Mouse (Mus musculus): Measurements from ENCODE around the gene Exosc2. TPM values are rescaled to one million over a fixed set of nuclear protein-coding genes. Genes with fewer than 3 reads are reported as not detected.

Exosc2 gene
- 42.8 and 47.2 TPM in 2 replicates for polyA plus RNA-seq (2014; fragmentation: Nextera tagmentation; extraction: Ambion mirVana)

DNA sequence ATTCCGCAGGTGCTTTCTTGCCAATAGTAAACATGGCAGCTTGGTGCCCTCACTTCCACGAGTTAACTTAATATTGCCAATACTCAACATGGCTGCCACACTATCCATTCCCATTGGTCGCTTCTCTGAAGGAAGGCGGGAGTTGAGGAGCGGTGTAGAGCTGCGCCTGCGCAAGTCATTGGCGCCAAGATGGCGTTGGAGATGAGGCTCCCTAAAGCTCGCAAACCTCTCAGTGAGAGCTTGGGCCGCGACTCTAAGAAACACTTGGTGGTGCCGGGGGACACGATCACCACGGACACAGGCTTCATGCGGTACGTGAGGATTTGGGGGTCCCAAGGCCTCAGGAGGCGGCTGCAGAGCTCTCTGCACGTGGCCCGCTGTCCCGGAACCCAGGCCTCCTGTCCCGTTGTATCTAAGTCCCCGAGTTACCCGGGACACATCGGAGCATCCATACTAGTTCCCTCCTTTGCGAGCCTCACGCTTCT lies at the start of gene Exosc2:
Gene Exosc2 (plus strand): TSS at position 165 of the 485 bp plus-strand sequence.
- ATAC-seq (replicated peaks; ENCODE audit: insufficient number of reproducible peaks, low FRiP score, low TSS enrichment), result peak; percentile 93
- no peaks in the 10 kb centered on the region for H3K27me3 ChIP-seq (ENCODE audit: control insufficient read depth, insufficient read depth, low read length)
- H3K4me1 ChIP-seq (ENCODE audit: control insufficient read depth, insufficient read depth, low read length), result peaks cover 7% of the 10 kb centered on the region
- H3K9ac ChIP-seq (ENCODE audit: low read depth, low read length), result peak within 1 kb of the TSS; percentile 84
- 1% methylated on average over 27 of the region's 27 CpGs for WGBS (ENCODE audit: insufficient replicate concordance)
- H3K36me3 ChIP-seq (ENCODE audit: control insufficient read depth, insufficient read depth, low read length), result peaks cover 15% of the 10 kb centered on the region
- H3K9me3 ChIP-seq (replicated peaks; ENCODE audit: control insufficient read depth, low read length), result no peaks in the 10 kb centered on the region
- H3K4me3 ChIP-seq (ENCODE audit: low read depth, low read length), result peak within 1 kb of the TSS; percentile 65
- H3K4me2 ChIP-seq, result peak within 1 kb of the TSS; percentile 91
- peak within 1 kb of the TSS; percentile 42; the same call in 1 of the 2 replicates for H3K27ac ChIP-seq (ENCODE audit: low read depth, low read length)

DNA sequence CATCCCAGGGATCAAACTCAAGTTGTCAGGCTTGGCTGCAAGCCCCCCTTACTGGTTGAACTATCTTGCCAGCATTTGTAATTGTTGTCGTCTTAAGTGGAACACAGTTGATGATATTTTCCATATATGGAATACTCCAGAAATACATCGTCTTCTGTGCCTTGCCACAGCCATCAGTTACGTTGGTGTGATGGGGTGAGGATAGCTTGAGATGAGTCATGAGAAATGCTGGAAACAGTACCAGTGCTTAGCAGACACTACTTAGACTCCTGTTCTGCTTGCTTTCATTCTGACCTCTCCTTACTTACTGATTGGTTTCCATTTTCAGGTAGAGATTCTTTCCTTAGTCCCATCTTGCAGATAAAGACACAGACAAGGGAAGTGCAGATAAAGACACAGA lies 37.0 kb upstream of the Exosc2 start:
- H3K9me3 ChIP-seq (replicated peaks; ENCODE audit: control insufficient read depth, low read length), result no peaks in the 10 kb centered on the region
- H3K27me3 ChIP-seq (ENCODE audit: control insufficient read depth, insufficient read depth, low read length), result peaks cover 77% of the 10 kb centered on the region
- no peak overlapping the region for H3K4me3 ChIP-seq (ENCODE audit: low read depth, low read length)
- H3K9ac ChIP-seq (ENCODE audit: low read depth, low read length), result no peak overlapping the region
- WGBS (ENCODE audit: insufficient replicate concordance), result 41% methylated on average over 3 of the region's 3 CpGs
- H3K4me2 ChIP-seq, result no peak overlapping the region
- H3K36me3 ChIP-seq (ENCODE audit: control insufficient read depth, insufficient read depth, low read length), result no peaks in the 10 kb centered on the region
- H3K4me1 ChIP-seq (ENCODE audit: control insufficient read depth, insufficient read depth, low read length), result peaks cover 15% of the 10 kb centered on the region; the same call in 1 of the 2 replicates
- no peak overlapping the region for H3K27ac ChIP-seq (ENCODE audit: low read depth, low read length)
- ATAC-seq (replicated peaks; ENCODE audit: insufficient number of reproducible peaks, low FRiP score, low TSS enrichment), result no peak

DNA sequence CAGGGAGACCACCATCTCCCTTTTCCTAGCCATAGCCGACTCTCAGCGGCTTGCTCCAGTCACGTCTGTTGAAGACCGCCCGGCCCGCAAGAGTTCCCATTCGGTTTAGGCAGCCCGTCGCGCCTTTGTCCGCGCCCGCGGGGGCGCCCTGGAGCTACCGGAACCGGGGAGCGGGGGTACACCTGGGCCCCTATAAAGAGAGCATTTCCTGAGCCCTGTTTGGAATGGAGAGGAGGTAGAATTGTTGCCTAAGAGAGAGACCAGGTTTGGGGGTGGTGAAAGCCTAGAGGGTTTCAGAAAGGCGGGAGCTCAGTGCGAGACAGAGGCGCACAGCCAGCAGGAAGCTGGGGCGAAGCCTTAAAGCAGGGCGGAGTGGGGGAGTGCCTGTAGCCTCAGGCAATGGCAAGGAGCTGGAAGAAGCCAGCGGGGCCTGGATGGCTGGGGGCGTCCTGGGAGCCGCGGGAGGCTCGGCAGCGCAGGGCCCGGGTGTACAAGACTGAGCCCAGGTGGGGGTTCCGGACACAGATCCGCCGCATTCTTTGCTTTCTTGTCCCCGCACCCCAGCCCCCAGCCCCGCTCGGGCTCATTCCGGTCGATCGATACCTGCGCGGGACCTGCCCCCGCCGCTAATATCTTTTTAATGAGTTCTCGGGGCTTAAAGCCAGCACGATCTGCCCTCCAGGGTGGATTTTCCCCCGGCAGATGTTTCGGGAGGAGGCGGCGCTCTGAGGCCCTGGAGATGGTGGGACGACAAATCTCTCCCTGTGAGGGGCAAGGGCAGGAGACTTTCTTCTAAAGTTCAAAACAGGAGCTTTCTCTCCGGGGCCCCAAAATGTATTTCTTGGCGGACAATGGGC lies 35.0 kb upstream of the Exosc2 start:
- Histone ChIP-seq H3K27me3 (ENCODE audit: control insufficient read depth, insufficient read depth, low read length) (peaks cover 96% of the 10 kb centered on the region), H3K4me3 (ENCODE audit: low read depth, low read length) (peak overlapping the region; percentile 23), H3K4me1 (ENCODE audit: control insufficient read depth, insufficient read depth, low read length) (peaks cover 15% of the 10 kb centered on the region; the same call in 1 of the 2 replicates), H3K36me3 (ENCODE audit: control insufficient read depth, insufficient read depth, low read length) (no peaks in the 10 kb centered on the region), H3K9ac (ENCODE audit: low read depth, low read length) (no peak overlapping the region), H3K4me2 (peak overlapping the region; percentile 46), H3K27ac (ENCODE audit: low read depth, low read length) (no peak overlapping the region), H3K9me3 (replicated peaks; ENCODE audit: control insufficient read depth, low read length) (no peaks in the 10 kb centered on the region)
- ATAC-seq (replicated peaks; ENCODE audit: insufficient number of reproducible peaks, low FRiP score, low TSS enrichment), result no peak
- WGBS (ENCODE audit: insufficient replicate concordance), result 2% methylated on average over 51 of the region's 52 CpGs

DNA sequence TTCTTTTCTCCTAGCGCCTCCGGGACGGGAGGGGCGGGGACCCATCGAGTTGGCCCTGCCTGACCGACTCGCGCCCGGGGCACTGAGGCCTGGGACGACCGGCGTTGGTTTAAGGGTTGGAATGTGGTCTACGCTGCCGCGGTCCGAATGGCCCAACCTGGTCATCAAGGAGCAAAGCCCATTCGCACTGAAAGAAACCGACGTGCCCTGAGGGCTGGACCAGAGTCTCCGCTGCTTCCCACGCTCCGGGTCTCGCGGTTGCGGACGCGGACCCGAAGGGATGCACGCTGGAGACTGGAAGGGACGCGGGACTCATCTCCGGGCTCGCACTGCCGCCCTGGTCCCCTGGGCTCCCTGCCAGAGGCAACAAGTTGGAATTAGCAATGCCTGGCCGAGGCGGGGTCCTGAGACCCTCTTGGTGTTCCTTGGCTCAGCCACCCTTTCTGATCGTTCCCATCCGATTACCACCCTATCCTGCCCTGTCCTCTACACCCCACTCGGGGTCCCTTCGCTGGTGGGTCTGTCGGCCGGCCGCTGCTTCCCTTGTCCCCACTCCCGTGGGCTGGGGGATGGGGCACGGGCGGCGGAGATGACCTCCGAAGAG lies 34.3 kb upstream of the Exosc2 start:
- Histone ChIP-seq H3K9me3 (replicated peaks; ENCODE audit: control insufficient read depth, low read length) (no peaks in the 10 kb centered on the region), H3K27me3 (ENCODE audit: control insufficient read depth, insufficient read depth, low read length) (peaks cover 95% of the 10 kb centered on the region), H3K36me3 (ENCODE audit: control insufficient read depth, insufficient read depth, low read length) (no peaks in the 10 kb centered on the region), H3K4me3 (ENCODE audit: low read depth, low read length) (peak overlapping the region; percentile 23), H3K9ac (ENCODE audit: low read depth, low read length) (no peak overlapping the region), H3K4me1 (ENCODE audit: control insufficient read depth, insufficient read depth, low read length) (peaks cover 15% of the 10 kb centered on the region; the same call in 1 of the 2 replicates), H3K4me2 (peak overlapping the region; percentile 46), H3K27ac (ENCODE audit: low read depth, low read length) (no peak overlapping the region)
- ATAC-seq (replicated peaks; ENCODE audit: insufficient number of reproducible peaks, low FRiP score, low TSS enrichment), result no peak
- under 1% methylated on average over 47 of the region's 48 CpGs for WGBS (ENCODE audit: insufficient replicate concordance)

DNA sequence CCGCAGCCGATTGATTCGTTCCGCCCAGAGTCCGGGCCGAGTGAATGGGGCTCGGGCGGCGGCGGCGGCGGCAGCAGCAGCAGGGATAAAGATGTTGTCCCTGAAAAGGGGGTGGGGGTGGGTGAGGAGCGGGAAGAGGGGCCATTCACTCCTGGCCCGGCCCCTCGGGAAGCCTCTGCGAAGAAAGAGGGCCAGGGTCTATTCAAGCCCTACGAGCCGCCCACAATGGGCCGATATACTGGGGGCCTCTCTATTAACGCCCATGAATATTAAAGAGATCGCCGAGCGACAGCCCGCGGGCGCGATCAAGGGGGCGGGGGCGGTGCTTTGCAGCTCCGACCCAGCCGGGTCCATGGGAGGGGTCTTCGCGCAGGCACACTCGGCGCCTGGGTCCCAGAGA lies 33.8 kb upstream of the Exosc2 start:
- Histone ChIP-seq H3K36me3 (ENCODE audit: control insufficient read depth, insufficient read depth, low read length) (no peaks in the 10 kb centered on the region), H3K27ac (ENCODE audit: low read depth, low read length) (no peak overlapping the region), H3K4me2 (peak overlapping the region; percentile 46), H3K9ac (ENCODE audit: low read depth, low read length) (no peak overlapping the region), H3K9me3 (replicated peaks; ENCODE audit: control insufficient read depth, low read length) (no peaks in the 10 kb centered on the region), H3K4me1 (ENCODE audit: control insufficient read depth, insufficient read depth, low read length) (peaks cover 15% of the 10 kb centered on the region; the same call in 1 of the 2 replicates), H3K27me3 (ENCODE audit: control insufficient read depth, insufficient read depth, low read length) (peaks cover 97% of the 10 kb centered on the region), H3K4me3 (ENCODE audit: low read depth, low read length) (peak overlapping the region; percentile 23)
- WGBS (ENCODE audit: insufficient replicate concordance), result 1% methylated on average over 35 of the region's 35 CpGs
- ATAC-seq (replicated peaks; ENCODE audit: insufficient number of reproducible peaks, low FRiP score, low TSS enrichment), result no peak

DNA sequence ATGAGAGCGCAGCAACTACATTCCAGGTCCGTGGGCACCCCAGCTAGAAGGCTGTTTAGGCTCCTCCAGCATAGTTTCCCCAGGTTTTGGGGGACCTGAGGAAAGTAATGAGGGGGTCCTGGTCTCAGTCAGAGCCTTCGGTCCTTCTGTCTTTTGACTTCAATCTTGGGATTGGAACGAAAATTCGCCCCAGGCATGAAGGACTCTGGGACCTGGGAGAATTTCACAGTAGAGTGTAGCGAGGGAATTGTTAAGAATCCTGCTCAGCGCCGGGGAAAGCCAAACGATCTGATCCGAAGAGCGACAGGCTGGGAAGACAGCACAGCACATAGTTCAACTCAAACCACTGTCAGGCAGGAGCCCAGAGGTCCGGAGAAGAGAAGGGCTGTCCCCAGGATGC lies 33.2 kb upstream of the Exosc2 start:
- no peak overlapping the region for H3K27ac ChIP-seq (ENCODE audit: low read depth, low read length)
- 3% methylated on average over 12 of the region's 12 CpGs for WGBS (ENCODE audit: insufficient replicate concordance)
- ATAC-seq (replicated peaks; ENCODE audit: insufficient number of reproducible peaks, low FRiP score, low TSS enrichment), result no peak
- peak overlapping the region; percentile 1; the same call in 1 of the 2 replicates for H3K4me3 ChIP-seq (ENCODE audit: low read depth, low read length)
- H3K27me3 ChIP-seq (ENCODE audit: control insufficient read depth, insufficient read depth, low read length), result peaks cover 97% of the 10 kb centered on the region
- no peak overlapping the region for H3K9ac ChIP-seq (ENCODE audit: low read depth, low read length)
- no peaks in the 10 kb centered on the region for H3K9me3 ChIP-seq (replicated peaks; ENCODE audit: control insufficient read depth, low read length)
- H3K36me3 ChIP-seq (ENCODE audit: control insufficient read depth, insufficient read depth, low read length), result no peaks in the 10 kb centered on the region
- H3K4me1 ChIP-seq (ENCODE audit: control insufficient read depth, insufficient read depth, low read length), result peaks cover 15% of the 10 kb centered on the region; the same call in 1 of the 2 replicates
- peak overlapping the region; percentile 46; the same call in 1 of the 2 replicates for H3K4me2 ChIP-seq

DNA sequence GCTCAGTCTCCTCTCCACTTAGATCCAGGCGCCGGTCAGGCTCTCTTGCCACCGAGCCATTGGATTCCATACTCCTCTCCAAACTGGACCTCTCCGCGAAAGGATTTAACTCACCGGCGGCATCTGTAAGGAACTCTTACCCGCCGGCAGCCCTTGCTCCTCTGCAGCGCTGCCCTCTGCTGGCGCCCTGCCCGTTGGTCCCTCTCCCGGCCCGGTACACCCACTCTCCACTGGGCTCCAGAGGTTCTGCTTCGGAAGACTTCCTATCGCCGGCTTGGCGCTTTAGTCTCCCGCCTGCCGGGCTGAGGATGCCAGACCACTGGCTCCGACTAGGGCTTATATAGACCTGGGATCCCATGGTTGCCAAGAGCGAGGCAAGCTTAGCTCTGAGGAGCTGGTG lies 32.7 kb upstream of the Exosc2 start:
- H3K4me2 ChIP-seq, result 0 out of 2 replicates have a peak overlapping the region, but pooled peaks have one; percentile 2
- H3K4me1 ChIP-seq (ENCODE audit: control insufficient read depth, insufficient read depth, low read length), result peaks cover 15% of the 10 kb centered on the region; the same call in 1 of the 2 replicates
- WGBS (ENCODE audit: insufficient replicate concordance), result under 1% methylated on average over 22 of the region's 22 CpGs
- H3K36me3 ChIP-seq (ENCODE audit: control insufficient read depth, insufficient read depth, low read length), result no peaks in the 10 kb centered on the region
- no peak for ATAC-seq (replicated peaks; ENCODE audit: insufficient number of reproducible peaks, low FRiP score, low TSS enrichment)
- no peak overlapping the region for H3K9ac ChIP-seq (ENCODE audit: low read depth, low read length)
- H3K27ac ChIP-seq (ENCODE audit: low read depth, low read length), result no peak overlapping the region
- peak overlapping the region; percentile 1; the same call in 1 of the 2 replicates for H3K4me3 ChIP-seq (ENCODE audit: low read depth, low read length)
- no peaks in the 10 kb centered on the region for H3K9me3 ChIP-seq (replicated peaks; ENCODE audit: control insufficient read depth, low read length)
- peaks cover 97% of the 10 kb centered on the region for H3K27me3 ChIP-seq (ENCODE audit: control insufficient read depth, insufficient read depth, low read length)

DNA sequence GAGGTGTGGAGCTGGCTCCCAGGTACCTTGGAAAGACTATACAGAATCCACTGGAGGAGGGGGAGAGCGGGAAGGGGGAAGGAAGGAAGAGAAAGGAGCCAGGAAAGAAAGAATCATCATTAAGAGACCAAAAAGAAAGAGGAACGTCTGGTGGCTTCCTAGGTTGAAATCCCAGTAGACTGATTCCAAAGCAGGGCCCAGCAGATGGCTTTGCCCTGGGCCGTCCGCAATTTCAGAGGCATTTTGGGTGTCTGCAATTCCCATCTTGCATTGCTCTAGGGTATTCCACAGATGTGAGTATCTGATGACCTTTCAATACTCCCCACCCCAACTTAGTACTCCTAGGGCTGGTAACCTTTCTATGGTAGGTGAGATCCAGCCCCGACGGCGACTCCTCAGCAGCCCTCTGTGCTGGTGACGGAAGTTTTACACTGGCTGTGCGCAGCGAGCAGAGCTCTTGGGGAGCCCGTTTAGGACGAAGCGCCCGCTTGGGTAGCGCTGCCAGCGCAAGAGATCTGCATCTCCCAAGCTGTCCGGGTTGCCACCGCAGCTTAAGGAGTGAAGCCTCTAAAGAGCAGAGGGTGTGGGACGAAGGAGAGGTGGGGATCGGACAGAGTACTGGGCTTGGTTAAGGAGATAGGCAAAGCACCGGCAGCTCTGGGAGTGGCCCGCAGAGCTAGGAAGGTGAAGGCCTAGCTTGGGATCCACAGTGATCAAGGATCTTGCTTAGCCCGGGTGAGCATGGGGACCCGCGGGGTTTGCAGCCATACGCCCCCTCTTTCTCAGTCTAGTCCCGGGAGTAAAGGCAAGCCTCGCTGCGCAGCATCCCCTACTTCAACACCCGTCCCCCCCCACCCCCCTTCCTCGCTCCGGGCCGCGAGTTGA lies 31.7 kb upstream of the Exosc2 start:
- Histone ChIP-seq H3K4me3 (ENCODE audit: low read depth, low read length) (0 out of 2 replicates have a peak overlapping the region, but pooled peaks have one; percentile 14), H3K27ac (ENCODE audit: low read depth, low read length) (no peak overlapping the region), H3K9ac (ENCODE audit: low read depth, low read length) (no peak overlapping the region), H3K27me3 (ENCODE audit: control insufficient read depth, insufficient read depth, low read length) (peaks cover 97% of the 10 kb centered on the region), H3K9me3 (replicated peaks; ENCODE audit: control insufficient read depth, low read length) (no peaks in the 10 kb centered on the region), H3K36me3 (ENCODE audit: control insufficient read depth, insufficient read depth, low read length) (no peaks in the 10 kb centered on the region), H3K4me1 (ENCODE audit: control insufficient read depth, insufficient read depth, low read length) (peaks cover 15% of the 10 kb centered on the region; the same call in 1 of the 2 replicates), H3K4me2 (no peak overlapping the region)
- WGBS (ENCODE audit: insufficient replicate concordance), result under 1% methylated on average over 33 of the region's 34 CpGs
- ATAC-seq (replicated peaks; ENCODE audit: insufficient number of reproducible peaks, low FRiP score, low TSS enrichment), result no peak

All from heart, embryonic 11.5 days (tissue).